Mouse (Mus musculus) midbrain, embryonic 14.5 days (tissue): Measurements from ENCODE around the gene Olfr141. TPM values are rescaled to one million over a fixed set of nuclear protein-coding genes. Genes with fewer than 3 reads are reported as not detected.

Experiments used
- ATAC-seq: fragments of 200-750 bp; cut with Nextera tagmentation; 2 replicates; pipeline ENCODE4 v1.8.0; 2017; ENCODE audit warnings: moderate number of reproducible peaks, moderate library complexity; ENCODE audit not compliant: low FRiP score, low TSS enrichment
- DNase-seq: peaks from one replicate; pipeline ENCODE4 v3.0.0-alpha.2; 2015
- H3K27ac ChIP-seq: fragments of 300-500 bp; sonication (generic); replicated peaks from 2 replicates; pipeline ENCODE4 v1.5.1; 2014; ENCODE audit warnings: mild to moderate bottlenecking, low read depth, low read length, moderate library complexity
- H3K27me3 ChIP-seq: fragments of 300-500 bp; sonication (generic); 2 replicates; pipeline ENCODE4 v1.6.1; 2014; ENCODE audit warnings: low read length, control low read depth, mixed read lengths; ENCODE audit not compliant: control insufficient read depth, insufficient read depth
- H3K36me3 ChIP-seq: fragments of 300-500 bp; sonication (generic); 2 replicates; pipeline ENCODE4 v1.6.1; 2014; ENCODE audit warnings: low read length, control low read depth; ENCODE audit not compliant: control insufficient read depth, insufficient read depth
- H3K4me1 ChIP-seq: fragments of 300-500 bp; sonication (generic); 2 replicates; pipeline ENCODE4 v1.6.1; 2014; ENCODE audit warnings: mild to moderate bottlenecking, antibody characterized with exemption, low read length, control low read depth; ENCODE audit not compliant: control insufficient read depth, insufficient read depth
- H3K4me2 ChIP-seq: fragments of 300-500 bp; sonication (generic); 2 replicates; pipeline ENCODE4 v1.6.1; 2014; ENCODE audit warnings: mild to moderate bottlenecking, low read length, moderate library complexity
- H3K4me3 ChIP-seq: fragments of 300-500 bp; sonication (generic); replicated peaks from 2 replicates; pipeline ENCODE4 v1.5.1; 2014; ENCODE audit warnings: low read depth, low read length
- H3K9ac ChIP-seq: fragments of 300-500 bp; sonication (generic); replicated peaks from 2 replicates; pipeline ENCODE4 v1.6.1; 2014; ENCODE audit warnings: mild to moderate bottlenecking, low read length, moderate library complexity
- H3K9me3 ChIP-seq: fragments of 300-500 bp; sonication (generic); 2 replicates; pipeline ENCODE4 v1.6.1; 2016; ENCODE audit warnings: low read length, control low read depth, mixed read lengths; ENCODE audit not compliant: control insufficient read depth
- whole genome bisulfite sequencing: fragments of 180-500 bp; shearing (Covaris S2); extraction: QIAGEN DNeasy Blood & Tissue Kit; methylation state at CpG from one replicate; pipeline ENCODE4 v1.1.7; 2014; 5-methylcytosine and 5-hydroxymethylcytosine counted together
- polyA plus RNA-seq: library from polyadenylated mRNA; unstranded; fragments of >200 nt; fragmentation: Nextera tagmentation; extraction: Ambion mirVana; gene quantifications from 2 replicates; pipeline ENCODE4 v1.2.1, GENCODE M21; 2014

The Olfr141 gene
- not detected in 2 replicates for polyA plus RNA-seq

DNA sequence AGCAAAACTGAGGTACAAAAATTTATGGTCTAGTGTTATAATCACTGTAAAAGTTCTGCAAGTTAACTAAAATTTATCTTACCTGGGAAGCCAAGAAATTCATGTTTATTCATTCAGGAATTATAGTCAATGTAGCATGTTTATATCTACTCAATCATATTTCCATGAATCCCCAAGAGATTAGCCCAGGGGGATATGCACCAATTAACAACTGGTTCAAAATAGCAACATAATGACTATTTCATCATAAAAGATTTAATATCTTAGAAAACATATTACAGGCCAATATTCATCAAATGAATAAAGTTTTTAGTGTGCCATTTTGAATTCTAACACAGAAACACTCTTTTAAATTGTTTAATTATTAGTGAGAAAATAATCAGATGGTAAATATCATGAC is at the start of gene Olfr141:
TSS of gene Olfr141 (minus strand) at position 101 of the 400 bp plus-strand sequence.
- Histone ChIP-seq H3K4me3 (no peak within 1 kb of the TSS), H3K36me3 (no peaks in the 10 kb centered on the region), H3K4me1 (no peaks in the 10 kb centered on the region), H3K9ac (no peak within 1 kb of the TSS), H3K9me3 (no peaks in the 10 kb centered on the region), H3K4me2 (no peak within 1 kb of the TSS), H3K27me3 (no peaks in the 10 kb centered on the region), H3K27ac (no peak within 1 kb of the TSS)
- ATAC-seq: no peak
- DNase-seq: no peak

DNA sequence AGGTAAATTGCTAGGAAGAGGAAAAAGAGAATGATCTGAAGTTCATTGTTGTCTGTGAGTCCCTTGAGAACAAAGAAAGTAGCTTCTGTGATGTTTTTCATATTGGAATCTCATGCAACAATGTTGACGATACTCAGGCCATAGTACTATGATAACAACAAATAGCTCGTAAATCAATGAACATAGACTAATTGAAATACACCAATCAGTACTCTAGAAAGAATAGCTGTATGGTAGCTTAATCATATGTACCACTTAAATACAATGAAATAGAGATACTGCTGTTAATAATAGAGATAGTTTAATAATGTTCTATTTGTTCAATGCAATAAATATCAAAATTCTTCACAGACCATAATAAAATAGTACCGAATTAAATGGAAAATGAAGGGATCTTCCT is 41.8 kb upstream of the Olfr141 start, which contains the start of gene Olfr1095:
TSS of gene Olfr1095 (minus strand) at position 101 of the 400 bp plus-strand sequence.
- no peak within 1 kb of the TSS for H3K27ac ChIP-seq
- 95% methylated on average over 3 of the region's 3 CpGs for whole genome bisulfite sequencing
- H3K9ac ChIP-seq: no peak within 1 kb of the TSS
- ATAC-seq: no peak
- no peak within 1 kb of the TSS for H3K4me3 ChIP-seq
- no peaks in the 10 kb centered on the region for H3K9me3 ChIP-seq
- no peaks in the 10 kb centered on the region for H3K36me3 ChIP-seq
- no peaks in the 10 kb centered on the region for H3K27me3 ChIP-seq
- H3K4me1 ChIP-seq: no peaks in the 10 kb centered on the region
- no peak for DNase-seq
- H3K4me2 ChIP-seq: no peak within 1 kb of the TSS

- no peaks in the 10 kb centered on the region for H3K36me3 ChIP-seq
- H3K9me3 ChIP-seq: no peaks in the 10 kb centered on the region
- DNase-seq (no peak), ATAC-seq (no peak)
- H3K4me1 ChIP-seq: no peaks in the 10 kb centered on the region
- H3K4me2 ChIP-seq: no peak within 1 kb of the TSS
- no peak within 1 kb of the TSS for H3K4me3 ChIP-seq
- no peak within 1 kb of the TSS for H3K27ac ChIP-seq
- no peak within 1 kb of the TSS for H3K9ac ChIP-seq
- H3K27me3 ChIP-seq: no peaks in the 10 kb centered on the region
Observed at GRCm38 (mm10) chr2:86824363-86824762, 14.5 kb upstream of the Olfr141 start, which contains the start of gene Olfr1094. Gene Olfr1094, plus strand, starts transcription at chr2:86824663.

DNA sequence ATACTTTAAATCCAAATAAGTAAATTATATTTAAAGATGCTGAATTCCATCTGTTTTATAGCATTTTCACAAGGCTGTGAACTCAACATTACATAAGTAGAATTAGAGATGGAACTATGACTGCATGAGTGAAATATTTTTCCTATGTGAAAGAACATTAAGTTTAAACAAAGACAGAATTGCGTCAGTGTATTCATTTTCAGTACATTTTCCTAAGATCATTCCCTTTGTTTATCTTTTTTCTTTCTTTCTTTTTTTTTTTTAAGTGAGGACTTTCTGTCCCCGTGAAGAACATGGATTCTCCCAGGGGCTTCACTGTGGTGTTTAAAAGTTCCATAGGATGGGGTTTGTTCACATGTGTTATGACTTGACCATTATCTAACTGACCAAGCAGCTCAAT is 27.6 kb downstream of the Olfr141 start, which contains the start of gene Olfr1093:
TSS of gene Olfr1093 (plus strand) at position 301 of the 400 bp plus-strand sequence.
- H3K4me3 ChIP-seq: no peak within 1 kb of the TSS
- H3K9me3 ChIP-seq: no peaks in the 10 kb centered on the region
- WGBS: 87% methylated on average over 2 of the region's 2 CpGs
- no peaks in the 10 kb centered on the region for H3K36me3 ChIP-seq
- no peak within 1 kb of the TSS for H3K4me2 ChIP-seq
- ATAC-seq (no peak), DNase-seq (no peak)
- no peaks in the 10 kb centered on the region for H3K4me1 ChIP-seq
- H3K27me3 ChIP-seq: no peaks in the 10 kb centered on the region
- no peak within 1 kb of the TSS for H3K27ac ChIP-seq
- H3K9ac ChIP-seq: no peak within 1 kb of the TSS

GRCm38 (mm10) chr2:86761050-86761449 is 48.8 kb downstream of the Olfr141 start:
- Histone ChIP-seq H3K4me3 (no peak overlapping the region), H3K36me3 (no peaks in the 10 kb centered on the region), H3K4me1 (no peaks in the 10 kb centered on the region), H3K9ac (no peak overlapping the region), H3K27me3 (no peaks in the 10 kb centered on the region), H3K4me2 (no peak overlapping the region), H3K27ac (no peak overlapping the region), H3K9me3 (no peaks in the 10 kb centered on the region)
- WGBS: 97% methylated on average over 6 of the region's 6 CpGs
- DNase-seq (no peak), ATAC-seq (no peak)

GRCm38 (mm10) chr2:86758893-86759292 is 50.9 kb downstream of the Olfr141 start, which contains the start of gene Olfr1090:
Gene Olfr1090, minus strand, starts transcription at chr2:86758993.
- no peak within 1 kb of the TSS for H3K4me3 ChIP-seq
- H3K36me3 ChIP-seq: no peaks in the 10 kb centered on the region
- 93% methylated on average over 1 of the region's 1 CpGs for WGBS
- H3K9me3 ChIP-seq: no peaks in the 10 kb centered on the region
- DNase-seq: no peak
- no peak within 1 kb of the TSS for H3K27ac ChIP-seq
- H3K27me3 ChIP-seq: no peaks in the 10 kb centered on the region
- no peak within 1 kb of the TSS for H3K4me2 ChIP-seq
- no peak within 1 kb of the TSS for H3K9ac ChIP-seq
- H3K4me1 ChIP-seq: no peaks in the 10 kb centered on the region
- ATAC-seq: no peak

Other genes with a start within 250 kb of the Olfr141 start
- not detected in 2 replicates for gene Olfr1082, start 211.1 kb downstream of the Olfr141 start, polyA plus RNA-seq
- gene Olfr1084, start 170.3 kb downstream of the Olfr141 start, polyA plus RNA-seq: not detected in 2 replicates
- gene Olfr1085, start 148.0 kb downstream of the Olfr141 start, polyA plus RNA-seq: not detected in 2 replicates
- not detected in 2 replicates for gene Olfr1086, start 129.9 kb downstream of the Olfr141 start, polyA plus RNA-seq
- not detected in 2 replicates for gene Olfr1087, start 111.6 kb downstream of the Olfr141 start, polyA plus RNA-seq
- not detected in 2 replicates for gene Olfr1089, start 76.3 kb downstream of the Olfr141 start, polyA plus RNA-seq
- not detected in 2 replicates for gene Olfr1090, start 51.0 kb downstream of the Olfr141 start, polyA plus RNA-seq
- gene Olfr1093, start 27.5 kb downstream of the Olfr141 start, polyA plus RNA-seq: not detected in 2 replicates
- not detected in 2 replicates for gene Olfr1094, start 14.6 kb upstream of the Olfr141 start, polyA plus RNA-seq
- not detected in 2 replicates for gene Olfr1095, start 41.7 kb upstream of the Olfr141 start, polyA plus RNA-seq
- gene Gm13723, start 64.8 kb upstream of the Olfr141 start, polyA plus RNA-seq: not detected in 2 replicates
- gene Olfr1097, start 82.2 kb upstream of the Olfr141 start, polyA plus RNA-seq: not detected in 2 replicates
- not detected in 2 replicates for gene Olfr1098, start 114.5 kb upstream of the Olfr141 start, polyA plus RNA-seq
- gene Olfr1099, start 150.7 kb upstream of the Olfr141 start, polyA plus RNA-seq: not detected in 2 replicates
- not detected in 2 replicates for gene Olfr1100, start 169.9 kb upstream of the Olfr141 start, polyA plus RNA-seq
- gene Olfr1101, start 181.2 kb upstream of the Olfr141 start, polyA plus RNA-seq: not detected in 2 replicates
- not detected in 2 replicates for gene Olfr1102, start 188.4 kb upstream of the Olfr141 start, polyA plus RNA-seq
- not detected in 2 replicates for gene Olfr1104, start 217.1 kb upstream of the Olfr141 start, polyA plus RNA-seq
- gene Olfr1105, start 226.5 kb upstream of the Olfr141 start, polyA plus RNA-seq: not detected in 2 replicates
- not detected in 2 replicates for gene Olfr1106, start 242.3 kb upstream of the Olfr141 start, polyA plus RNA-seq